Comparison of ENCODE assay signal across 8 mouse cellular contexts in genomic region chr3:121722971-121723844, GRCm38 (mm10). TPM values are rescaled to one million over a fixed set of nuclear protein-coding genes. Genes with fewer than 3 reads are reported as not detected.
DNase-seq lines count a peak whose midpoint lies in the region; ATAC-seq lines count a peak whose summit lies in the region.

TSS of gene F3 (plus strand) at chr3:121723537.

- ATAC-seq in forebrain, embryonic 12.5 days (ENCODE audit: low FRiP score), result peak; percentile 88
- ATAC-seq in heart, embryonic 16.5 days (replicated peaks; ENCODE audit: extremely low read depth, insufficient read depth, low FRiP score), result peak; percentile 82
- peak; percentile 67 for ATAC-seq in liver, embryonic 16.5 days (ENCODE audit: low read depth)
- ATAC-seq in neural tube, embryonic 12.5 days (ENCODE audit: low FRiP score, low read depth), result peak; percentile 92

- peak within 1 kb of the TSS; percentile 65 for H3K9ac ChIP-seq in forebrain, embryonic 12.5 days
- H3K9ac ChIP-seq in heart, embryonic 16.5 days (ENCODE audit: low read length), result peak within 1 kb of the TSS; percentile 80
- peak within 1 kb of the TSS; percentile 37; the same call in 1 of the 2 replicates for H3K9ac ChIP-seq in liver, embryonic 16.5 days (ENCODE audit: low read depth, low read length)
- peak within 1 kb of the TSS; percentile 67 for H3K9ac ChIP-seq in neural tube, embryonic 12.5 days

- H3K36me3 ChIP-seq in forebrain, embryonic 12.5 days (replicated peaks), result no peaks in the 10 kb centered on the region
- no peaks in the 10 kb centered on the region for H3K36me3 ChIP-seq in heart, embryonic 16.5 days (ENCODE audit: control insufficient read depth, insufficient read depth)
- no peaks in the 10 kb centered on the region for H3K36me3 ChIP-seq in liver, embryonic 16.5 days (ENCODE audit: control insufficient read depth, insufficient read depth)
- H3K36me3 ChIP-seq in neural tube, embryonic 12.5 days, result no peaks in the 10 kb centered on the region

- under 1% methylated on average over 73 of the region's 73 CpGs for WGBS in forebrain, embryonic 12.5 days
- under 1% methylated on average over 72 of the region's 73 CpGs for WGBS in heart, embryonic 16.5 days
- under 1% methylated on average over 60 of the region's 73 CpGs for WGBS in liver, embryonic 16.5 days (ENCODE audit: insufficient replicate concordance)
- under 1% methylated on average over 73 of the region's 73 CpGs for WGBS in neural tube, embryonic 12.5 days

- 0 out of 2 replicates have a peak within 1 kb of the TSS, but pooled peaks have one; percentile 36 for H3K27ac ChIP-seq in forebrain, embryonic 12.5 days
- peak within 1 kb of the TSS; percentile 70 for H3K27ac ChIP-seq in heart, embryonic 16.5 days (ENCODE audit: low read length)
- no peak within 1 kb of the TSS for H3K27ac ChIP-seq in liver, embryonic 16.5 days (ENCODE audit: low read length)
- H3K27ac ChIP-seq in neural tube, embryonic 12.5 days, result no peak within 1 kb of the TSS

- H3K27me3 ChIP-seq in forebrain, embryonic 12.5 days, result peaks cover 20% of the 10 kb centered on the region; the same call in 1 of the 2 replicates
- H3K27me3 ChIP-seq in heart, embryonic 16.5 days (ENCODE audit: control insufficient read depth, insufficient read depth, low read length), result no peaks in the 10 kb centered on the region
- H3K27me3 ChIP-seq in liver, embryonic 16.5 days (ENCODE audit: control insufficient read depth, insufficient read depth, low read depth, low read length), result peaks cover 27% of the 10 kb centered on the region
- peaks cover 3% of the 10 kb centered on the region; the same call in 1 of the 2 replicates for H3K27me3 ChIP-seq in neural tube, embryonic 12.5 days (replicated peaks)

- no peaks in the 10 kb centered on the region for H3K9me3 ChIP-seq in forebrain, embryonic 12.5 days
- no peaks in the 10 kb centered on the region for H3K9me3 ChIP-seq in heart, embryonic 16.5 days (replicated peaks; ENCODE audit: control insufficient read depth, low read length)
- H3K9me3 ChIP-seq in liver, embryonic 16.5 days (replicated peaks; ENCODE audit: control insufficient read depth, low read length), result no peaks in the 10 kb centered on the region
- no peaks in the 10 kb centered on the region for H3K9me3 ChIP-seq in neural tube, embryonic 12.5 days

- peaks cover 34% of the 10 kb centered on the region for H3K4me1 ChIP-seq in forebrain, embryonic 12.5 days
- H3K4me1 ChIP-seq in heart, embryonic 16.5 days (ENCODE audit: control insufficient read depth, insufficient read depth, low read length), result peaks cover 17% of the 10 kb centered on the region
- no peaks in the 10 kb centered on the region; the same call in 1 of the 2 replicates for H3K4me1 ChIP-seq in liver, embryonic 16.5 days (ENCODE audit: control insufficient read depth, low read depth, low read length)
- H3K4me1 ChIP-seq in neural tube, embryonic 12.5 days, result peaks cover 22% of the 10 kb centered on the region

- H3K4me2 ChIP-seq in forebrain, embryonic 12.5 days, result peak within 1 kb of the TSS; percentile 86
- peak within 1 kb of the TSS; percentile 90 for H3K4me2 ChIP-seq in heart, embryonic 16.5 days (ENCODE audit: low read depth, low read length)
- peak within 1 kb of the TSS; percentile 71 for H3K4me2 ChIP-seq in liver, embryonic 16.5 days (ENCODE audit: low read depth, low read length)
- peak within 1 kb of the TSS; percentile 86 for H3K4me2 ChIP-seq in neural tube, embryonic 12.5 days (replicated peaks)

- peak; percentile 35 for DNase-seq in CD4-positive helper T cell, adult 2 months (ENCODE audit: low read depth, low spot score)
- peak; percentile 78 for DNase-seq in brain, adult 2 months (ENCODE audit: low read depth, low spot score)
- DNase-seq in kidney, postnatal 36 days, result peak; percentile 91 to 92
- peak; percentile 68 for DNase-seq in testis, postnatal 14 days (ENCODE audit: low spot score)

- H3K4me3 ChIP-seq in forebrain, embryonic 12.5 days (replicated peaks), result peak within 1 kb of the TSS; percentile 61
- peak within 1 kb of the TSS; percentile 77 for H3K4me3 ChIP-seq in heart, embryonic 16.5 days (ENCODE audit: low read length)
- peak within 1 kb of the TSS; percentile 58 for H3K4me3 ChIP-seq in liver, embryonic 16.5 days (ENCODE audit: low read depth, low read length)
- peak within 1 kb of the TSS; percentile 56 for H3K4me3 ChIP-seq in neural tube, embryonic 12.5 days

RNA-seq across cellular contexts. Expression of gene F3, which starts in this region (rescaled TPM):
- polyA plus RNA-seq in forebrain, embryonic 12.5 days (2016; fragmentation: Nextera tagmentation; extraction: Ambion mirVana), result 6.7 and 7.3 TPM in 2 replicates
- polyA plus RNA-seq in heart, embryonic 16.5 days (2015; fragmentation: Nextera tagmentation; extraction: Ambion mirVana), result 8.9 and 10.4 TPM in 2 replicates
- 0.90 and 0.94 TPM in 2 replicates for polyA plus RNA-seq in liver, embryonic 16.5 days (2015; fragmentation: Nextera tagmentation; extraction: Ambion mirVana)
- 6.9 and 7.0 TPM in 2 replicates for polyA plus RNA-seq in neural tube, embryonic 12.5 days (2016; fragmentation: Nextera tagmentation; extraction: Ambion mirVana)

Comparison
In these comparisons a context has a peak if more than half of its experiments do, and no peak if none do; other contexts are left out.
1. Peak in ATAC-seq, H3K4me3 ChIP-seq, H3K9ac ChIP-seq and H3K4me2 ChIP-seq in liver, embryonic 16.5 days; RNA of the gene not detected or under 1 TPM.
2. DNase-seq: peak in every context shown above with its lines; median percentile 92 in kidney, postnatal 36 days; 78 in brain, adult 2 months; 68 in testis, postnatal 14 days; 35 in CD4-positive helper T cell, adult 2 months.
3. H3K27ac ChIP-seq: peak in forebrain, embryonic 12.5 days (single experiment) and heart, embryonic 16.5 days (single experiment); none in liver, embryonic 16.5 days (single experiment) and neural tube, embryonic 12.5 days (single experiment).
4. Peak in every context shown above with its lines, with median percentiles within 50 percentile points of each other: ATAC-seq, H3K4me2 ChIP-seq, H3K4me3 ChIP-seq and H3K9ac ChIP-seq.